Mouse (Mus musculus) kidney, adult 8-10 months (tissue): ENCODE results near the gene Gsg1.
A peak's percentile ranks its signal among the peaks of the same experiment; 100 is the strongest.

Source experiments
- DNase-seq, 2 experiments: peaks; one replicate each; pipeline ENCODE4 v3.0.0; 2022

Gsg1 gene

DNA sequence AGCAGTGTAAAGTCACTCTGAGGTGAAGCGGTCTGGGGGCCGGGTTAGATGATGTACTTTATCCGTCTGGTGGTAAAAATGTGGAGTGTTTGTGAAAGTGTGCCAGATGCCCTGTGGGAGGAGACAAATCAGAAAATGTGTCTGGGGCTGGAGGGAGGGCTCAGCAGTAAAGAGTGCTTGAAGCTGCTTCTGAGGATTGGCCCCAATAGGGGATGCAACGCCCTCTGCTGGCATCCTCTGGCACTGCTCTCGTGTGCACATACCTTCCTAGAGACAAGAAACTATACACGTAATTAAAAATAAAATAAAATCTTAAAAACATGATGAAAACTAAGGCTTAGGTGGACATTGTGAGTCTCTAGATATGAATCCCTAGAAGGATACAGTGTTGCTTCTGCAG, 6.3 kb upstream of the Gsg1 start:
- no peak for DNase-seq

DNA sequence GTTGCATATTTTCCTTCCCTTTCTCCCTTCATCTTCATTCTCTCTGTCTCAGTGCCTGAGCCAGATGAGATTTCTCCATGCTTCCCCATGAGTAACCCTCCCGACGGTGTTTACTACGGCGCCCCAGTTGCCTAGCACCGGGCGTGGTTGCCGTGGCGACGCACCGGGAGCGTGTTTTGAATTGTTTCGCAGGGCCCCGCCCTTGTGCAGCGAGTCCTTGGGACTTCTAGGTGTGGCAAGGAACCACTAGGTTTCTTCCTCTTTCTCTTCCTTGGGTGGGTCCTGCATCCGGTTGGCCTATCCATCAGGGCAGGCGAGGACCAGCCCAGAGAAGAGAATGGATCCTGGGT, 1.4 kb downstream of the Gsg1 start:
- peak; percentile 75 to 77 for DNase-seq

DNA sequence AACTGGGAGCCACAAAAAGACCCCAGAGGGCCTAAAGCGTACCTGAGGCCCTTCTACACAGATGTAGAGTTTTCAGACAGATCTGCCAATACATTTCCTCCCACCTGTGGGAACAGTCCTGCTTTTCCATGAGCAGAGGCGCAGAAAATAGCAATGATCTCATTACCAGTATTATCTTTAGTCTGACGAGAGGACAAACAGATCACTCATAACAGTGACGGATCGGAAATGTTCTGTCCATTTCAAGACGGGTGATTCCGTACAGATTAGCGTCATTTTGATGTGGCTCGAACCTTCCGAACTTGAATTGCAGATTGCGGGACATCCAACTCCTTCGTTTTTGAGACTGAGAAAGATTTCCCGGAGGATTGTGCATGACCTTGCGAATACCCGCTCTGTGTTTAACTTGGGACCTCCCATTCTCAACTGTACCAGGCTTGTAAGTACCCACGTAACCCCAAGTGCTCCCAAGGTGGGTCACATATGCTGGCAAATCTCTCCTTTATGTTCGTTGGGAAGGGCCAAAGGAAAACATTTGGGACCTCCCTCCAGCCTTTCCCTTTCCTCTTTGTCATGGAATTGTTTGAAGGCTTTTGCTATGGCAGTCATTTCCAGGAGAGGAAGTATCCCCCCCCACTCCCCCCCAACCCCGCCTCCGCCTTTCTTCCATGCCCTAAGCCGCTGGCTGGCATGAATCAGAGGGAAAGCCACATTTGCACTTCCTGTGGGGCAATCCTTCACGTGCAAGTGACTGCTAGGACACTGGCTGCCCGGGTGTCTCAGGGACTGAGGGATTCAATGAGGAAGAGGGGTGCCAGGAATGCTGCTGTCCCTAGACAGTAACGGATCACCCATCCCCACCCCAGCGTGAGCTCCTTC, 2.1 kb downstream of the Gsg1 start:
- peak in 1 of 2 experiments; percentile 13 for DNase-seq

DNA sequence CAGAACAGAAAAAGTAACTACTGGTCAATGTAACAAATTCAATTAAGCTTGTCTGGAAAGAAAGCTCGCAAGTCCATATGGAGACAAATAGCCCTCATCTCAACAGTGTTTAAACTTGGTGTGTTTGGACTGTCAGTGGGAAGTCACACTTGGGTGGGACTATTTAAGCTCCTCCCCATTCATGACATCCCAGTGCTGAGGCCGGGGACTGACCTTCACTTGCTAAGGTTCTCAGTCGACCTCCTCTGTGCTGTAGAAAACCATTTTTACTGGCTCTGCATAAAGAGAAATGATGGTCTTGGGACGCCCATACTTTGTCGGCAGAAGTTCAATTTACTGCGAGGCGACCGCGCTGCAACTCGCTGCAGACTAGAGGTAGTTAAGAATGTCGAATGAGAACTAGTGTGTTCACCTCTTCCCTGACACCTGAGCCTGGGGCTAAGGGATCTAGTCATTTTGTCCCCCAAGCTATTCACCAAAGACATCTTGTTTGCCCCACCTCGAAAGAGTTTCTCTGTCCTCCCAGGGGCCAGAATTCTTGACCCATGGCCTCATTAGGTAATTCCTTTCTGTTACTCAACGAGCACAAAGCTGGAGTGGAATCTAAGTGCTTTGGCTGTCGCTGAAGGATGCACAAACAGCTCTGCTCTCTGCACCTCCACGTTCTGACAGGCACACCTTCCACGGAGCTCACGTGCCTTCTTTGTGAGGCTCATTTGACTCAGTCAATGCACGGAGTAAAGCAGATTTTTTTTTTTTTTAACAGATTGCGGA, 3.0 kb downstream of the Gsg1 start:
- DNase-seq, result no peak

DNA sequence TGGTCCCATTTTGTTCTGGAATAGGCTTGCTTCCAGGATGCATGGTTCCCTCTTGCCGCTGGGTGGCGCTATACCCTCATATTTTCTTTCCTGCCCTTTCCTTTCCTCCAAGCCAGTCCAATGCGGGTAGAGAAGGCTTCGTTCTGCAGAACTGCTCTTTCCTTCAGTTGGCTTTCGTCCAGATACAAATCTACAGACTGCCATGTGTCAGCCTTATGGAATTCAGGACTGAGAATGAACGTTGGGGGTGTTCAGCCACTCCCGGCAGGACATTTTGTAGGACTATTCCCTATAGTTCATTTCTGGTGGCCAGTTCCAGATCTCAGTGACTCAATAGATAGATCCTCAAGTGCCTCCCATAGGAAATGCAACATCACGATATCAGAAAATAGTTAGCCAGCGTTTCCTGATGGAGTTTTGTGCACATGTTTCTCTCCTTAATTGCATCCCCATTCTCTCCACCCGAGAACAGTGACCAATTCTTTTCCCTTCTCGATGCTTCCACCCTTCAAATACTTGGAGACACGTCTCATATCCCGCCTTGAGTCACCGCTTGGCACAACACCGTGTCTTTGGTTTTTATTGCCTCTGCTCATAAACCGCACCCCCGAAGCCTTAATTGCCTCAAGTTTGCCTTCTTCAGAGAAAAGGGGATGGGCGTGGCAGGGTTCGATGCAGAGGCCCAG, 4.2 kb downstream of the Gsg1 start:
- DNase-seq, result peak; percentile 57 to 58

DNA sequence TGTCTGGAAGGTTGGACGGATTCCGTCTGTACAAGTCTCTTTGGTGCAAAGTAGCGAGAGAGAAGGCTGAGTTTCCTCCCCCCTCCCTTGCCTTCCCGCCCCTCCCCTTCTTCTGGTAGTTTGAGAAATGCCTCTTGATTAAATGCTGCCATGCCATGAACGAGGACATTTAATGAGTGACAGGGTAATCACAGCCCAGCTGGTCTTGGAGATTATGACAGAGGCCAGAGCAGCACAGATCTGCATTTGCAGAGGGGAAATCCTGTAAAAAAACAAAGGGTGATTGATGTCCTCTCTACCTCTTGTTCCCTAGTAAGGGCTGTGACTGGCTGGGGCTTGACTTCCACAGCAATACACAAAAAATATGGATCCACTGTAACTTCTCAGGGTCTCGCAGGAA, 6.3 kb downstream of the Gsg1 start:
- no peak for DNase-seq

DNA sequence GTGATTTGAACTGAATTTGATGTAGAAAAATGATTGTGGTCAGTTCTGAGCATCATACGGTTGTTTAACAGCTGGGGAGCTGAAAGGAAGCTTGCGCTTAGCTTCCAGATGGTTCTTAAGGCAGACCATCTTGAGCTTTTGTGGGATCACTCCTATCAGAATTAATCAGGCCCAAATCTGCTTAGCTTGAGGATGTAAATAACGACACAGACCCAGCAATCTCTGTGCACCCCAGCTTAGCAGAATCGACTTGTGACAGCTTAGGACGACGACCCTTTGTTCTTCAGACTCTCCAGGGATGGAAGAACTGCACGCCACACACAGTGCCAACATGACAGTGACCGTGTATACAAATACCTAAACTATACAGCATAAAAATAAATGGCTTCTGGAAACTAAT, 8.6 kb downstream of the Gsg1 start:
- no peak for DNase-seq

DNA sequence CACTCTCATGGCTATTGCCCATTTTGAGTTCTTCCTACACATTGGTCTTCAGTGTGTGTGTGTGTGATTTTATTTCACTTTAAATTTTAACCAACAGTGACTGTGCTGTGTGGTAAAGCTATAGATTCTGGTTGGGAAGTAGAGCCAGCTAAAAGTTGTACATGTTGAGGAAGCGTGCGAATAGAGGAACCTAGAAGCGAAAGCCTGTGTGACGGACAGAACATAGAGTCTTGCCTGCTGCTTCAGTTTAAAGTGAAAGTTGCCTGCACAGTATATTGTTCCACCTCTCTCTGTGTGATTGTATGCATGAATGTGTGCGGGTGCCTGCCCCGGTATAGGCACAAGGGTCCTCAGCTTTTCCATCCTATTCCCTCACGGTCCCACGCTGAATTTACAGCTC, 13.8 kb downstream of the Gsg1 start:
- DNase-seq, result no peak

DNA sequence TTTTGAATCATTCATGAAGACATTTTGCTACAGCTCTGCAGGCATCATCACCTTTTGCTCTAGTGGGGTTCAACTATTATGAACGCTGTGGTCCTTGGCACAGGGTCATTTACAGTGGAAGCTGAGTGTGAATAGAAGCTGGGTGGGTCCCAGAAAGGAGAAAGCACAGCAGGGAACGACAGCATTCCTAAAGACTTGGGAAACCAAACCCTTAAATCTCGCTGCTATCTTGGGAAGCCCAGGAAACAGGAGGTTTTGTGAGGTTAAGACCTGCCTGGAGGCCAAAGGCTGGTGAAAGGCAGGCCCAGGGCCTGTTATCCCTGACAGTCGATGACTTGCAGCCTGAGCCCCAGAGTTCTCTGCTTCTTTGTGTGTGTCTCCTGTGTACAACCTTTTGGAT, 15.9 kb downstream of the Gsg1 start:
- DNase-seq, result no peak

DNA sequence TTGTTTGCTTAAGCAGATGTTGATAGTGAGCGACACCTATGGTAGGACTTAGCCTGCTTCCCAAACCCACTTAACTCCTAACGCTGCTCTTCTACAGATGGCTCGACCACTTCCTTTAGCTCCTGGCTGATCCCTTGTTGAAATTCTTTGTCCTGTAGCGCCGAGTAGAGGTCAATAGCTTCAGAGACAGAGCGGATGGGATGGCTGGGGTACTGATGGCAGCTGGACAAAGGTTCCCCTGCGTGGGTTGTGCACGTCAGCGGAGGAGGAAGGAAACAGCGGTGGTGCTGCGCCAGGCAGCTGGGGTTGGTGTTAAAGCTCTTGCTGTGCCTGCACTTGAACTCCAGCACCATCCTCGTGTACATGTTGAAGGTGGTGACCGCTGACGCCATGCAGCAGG, 16.8 kb downstream of the Gsg1 start:
- no peak for DNase-seq

DNA sequence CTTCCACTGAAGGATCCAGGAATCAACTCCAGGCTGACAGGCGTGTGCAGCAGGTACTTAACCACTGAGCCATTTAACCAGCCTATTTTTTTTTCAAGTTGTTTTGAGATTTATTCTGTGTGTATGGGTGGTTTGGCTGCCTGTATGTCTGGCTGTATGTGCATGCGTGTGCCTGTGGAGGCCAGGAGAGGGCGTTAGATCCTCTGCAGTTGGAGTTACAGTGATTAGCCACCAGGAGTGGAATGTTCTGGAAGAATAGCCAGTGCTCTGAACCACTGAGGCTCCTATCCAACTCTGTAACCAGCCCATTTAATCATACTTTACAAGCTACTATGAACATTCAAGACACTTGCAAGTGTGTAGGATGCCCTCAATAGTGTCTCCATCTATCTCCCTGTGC, 17.6 kb downstream of the Gsg1 start:
- no peak for DNase-seq

DNA sequence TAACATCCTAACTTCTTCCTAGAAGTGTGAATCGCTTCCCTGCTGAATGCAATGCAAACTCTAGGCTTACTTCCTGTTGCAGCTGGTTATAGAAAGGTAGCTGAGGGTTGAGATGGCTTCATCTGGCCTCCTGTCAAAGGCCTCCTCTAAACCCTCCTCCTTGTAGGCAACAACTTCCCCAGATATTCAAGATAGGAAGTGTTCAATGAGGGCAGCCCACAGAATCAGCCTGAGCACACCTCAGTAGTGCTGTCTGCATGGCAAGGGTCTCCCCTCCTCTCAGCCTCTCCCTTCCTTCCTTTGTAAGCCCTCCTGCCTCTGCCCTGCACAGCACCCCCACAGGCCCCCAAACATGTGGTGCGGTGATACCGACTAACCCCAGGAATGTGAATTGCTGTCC, 18.4 kb downstream of the Gsg1 start:
- no peak for DNase-seq

DNA sequence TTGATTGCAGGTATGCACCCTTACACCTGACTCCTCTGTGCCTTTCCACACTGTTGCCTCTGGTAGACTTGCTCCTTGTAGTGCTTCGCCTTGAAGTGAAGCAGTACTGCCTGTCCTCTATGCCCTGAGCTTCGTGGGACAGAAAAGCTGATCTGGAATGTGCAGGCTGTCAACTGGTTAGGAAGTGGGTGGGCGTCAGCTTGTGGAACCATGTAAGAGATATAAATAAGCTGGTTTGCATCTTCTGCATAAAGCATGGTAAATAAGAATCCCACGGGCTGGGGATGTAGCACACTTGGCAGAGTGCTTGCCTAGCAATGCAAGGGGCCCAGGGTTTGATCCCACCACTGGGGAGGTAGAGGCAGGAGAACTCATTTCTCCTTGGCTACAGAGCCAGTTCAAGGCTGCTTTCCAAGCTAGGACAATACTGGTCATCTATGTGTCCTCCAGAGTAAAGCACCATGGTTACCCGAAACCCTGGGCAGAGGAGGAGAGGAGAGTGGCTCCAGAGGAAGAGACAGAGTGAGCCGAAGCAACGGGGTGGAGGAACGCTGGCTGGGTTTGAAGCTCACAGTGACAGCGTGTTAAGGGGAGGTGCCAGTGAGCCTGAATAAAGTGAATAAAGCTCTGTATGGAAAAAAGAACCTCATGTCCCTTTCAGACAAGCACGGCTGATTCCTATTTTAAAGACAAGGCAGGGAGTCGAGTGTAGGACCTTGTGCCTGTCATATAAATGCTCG, 21.5 kb downstream of the Gsg1 start:
- no peak for DNase-seq

DNA sequence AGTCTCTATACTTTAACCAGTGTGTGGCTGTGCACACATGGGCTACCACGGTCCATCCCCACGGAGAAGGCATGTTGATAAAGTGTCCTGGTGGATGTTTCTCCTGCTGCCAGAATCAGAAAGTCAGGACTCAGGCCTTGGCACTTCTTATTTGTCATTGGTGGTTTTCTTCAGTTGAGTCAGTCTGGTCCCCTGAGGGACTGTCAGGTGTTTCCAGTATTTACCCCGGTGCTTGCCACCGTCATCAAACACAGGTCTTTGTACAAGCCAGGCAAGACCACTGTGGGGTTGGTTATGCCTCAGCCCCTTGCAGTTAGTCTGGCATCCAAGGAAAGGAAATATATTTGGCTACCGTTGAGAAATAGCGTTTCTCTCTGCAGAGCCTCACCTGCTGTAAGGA, 23.6 kb downstream of the Gsg1 start:
- DNase-seq, result no peak

DNA sequence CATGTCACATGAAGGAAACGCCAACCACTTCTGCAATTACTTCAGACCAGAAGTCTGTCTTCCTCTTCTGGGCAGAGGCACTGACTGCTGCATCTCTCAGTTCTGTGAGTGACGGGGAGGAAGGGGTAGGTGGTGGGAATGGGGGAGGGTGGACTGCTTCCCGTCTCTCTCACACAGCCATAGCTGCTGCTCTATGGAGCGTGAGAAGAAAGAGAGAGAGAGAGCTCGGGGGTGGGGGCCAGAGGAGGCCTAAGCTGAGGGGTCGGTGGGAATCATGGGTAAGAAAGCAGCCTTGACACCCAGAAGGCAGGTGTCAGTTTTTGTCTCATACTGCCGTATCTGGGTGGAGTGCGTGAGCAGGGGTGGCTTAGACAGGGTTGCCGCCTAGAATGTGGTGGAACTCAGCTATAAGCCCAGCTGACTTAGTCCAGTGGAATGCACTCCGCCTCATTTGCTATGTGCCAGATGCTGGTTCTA, 25.6 kb downstream of the Gsg1 start:
- no peak for DNase-seq

DNA sequence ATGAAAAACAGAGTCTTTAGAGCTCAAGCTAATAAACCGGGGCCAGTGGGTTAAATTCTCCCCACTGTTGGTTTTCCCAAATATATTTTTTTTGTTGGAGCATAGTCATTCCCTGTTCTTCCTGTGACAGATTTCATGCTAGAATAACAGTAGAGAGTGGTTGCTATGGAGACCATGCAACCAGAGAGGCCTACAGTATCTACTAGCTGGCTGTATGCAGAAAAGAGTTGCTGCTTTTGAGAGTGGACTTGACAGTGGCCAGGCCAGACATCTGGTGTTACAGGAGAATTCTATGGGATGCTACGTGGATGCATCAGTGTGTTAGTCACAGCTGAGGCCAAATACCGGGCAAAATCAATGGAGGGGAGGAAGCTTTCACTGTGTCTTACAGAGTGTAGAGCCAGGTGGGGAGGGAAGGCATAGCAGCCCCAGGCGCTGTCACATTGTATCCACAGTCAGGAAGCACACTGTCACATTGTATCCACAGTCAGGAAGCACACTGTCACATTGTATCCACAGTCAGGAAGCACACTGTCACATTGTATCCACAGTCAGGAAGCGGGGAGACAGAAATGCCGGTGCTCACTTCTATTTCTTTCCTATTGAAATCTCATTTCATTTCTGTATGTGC, 30.2 kb downstream of the Gsg1 start:
- DNase-seq, result no peak

DNA sequence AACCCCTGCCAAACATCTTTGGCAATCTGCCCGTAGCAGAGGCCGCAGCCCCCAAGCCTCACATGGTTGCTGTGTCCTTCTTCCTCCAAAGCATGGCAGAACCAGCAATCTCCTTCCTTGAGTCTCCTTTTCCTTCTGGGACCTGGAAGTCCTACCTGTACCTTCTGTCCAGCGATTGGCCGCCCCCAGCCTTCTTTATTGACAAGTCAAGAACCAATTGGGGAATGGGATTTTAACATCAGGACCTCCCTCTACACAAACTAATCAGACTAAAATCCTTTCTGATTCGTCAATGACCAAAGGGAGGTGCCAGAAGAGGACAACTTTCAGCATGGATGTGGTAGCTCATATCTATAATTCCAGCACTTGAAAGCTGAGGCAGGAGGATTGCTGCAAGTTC, 34.2 kb downstream of the Gsg1 start:
- no peak for DNase-seq

DNA sequence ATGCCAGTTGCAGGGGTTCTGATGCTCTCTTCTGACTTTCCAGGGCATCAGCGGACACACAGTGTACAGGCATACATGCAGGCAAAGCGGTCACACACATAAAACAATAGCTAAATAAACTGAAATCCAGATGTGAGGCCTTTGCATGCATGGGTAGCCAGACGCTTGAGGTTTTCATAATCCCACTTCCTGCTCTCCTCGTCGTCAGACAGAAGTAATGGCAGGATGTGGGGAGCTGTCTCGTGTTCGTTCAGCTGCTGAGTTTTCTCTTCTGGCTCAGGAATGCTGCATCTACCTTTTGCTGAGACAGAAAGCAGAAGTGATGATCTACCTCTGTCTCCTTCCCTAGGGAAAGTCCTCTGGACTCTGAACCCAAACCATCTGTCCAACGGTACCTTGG, 35.8 kb downstream of the Gsg1 start:
- DNase-seq, result no peak

DNA sequence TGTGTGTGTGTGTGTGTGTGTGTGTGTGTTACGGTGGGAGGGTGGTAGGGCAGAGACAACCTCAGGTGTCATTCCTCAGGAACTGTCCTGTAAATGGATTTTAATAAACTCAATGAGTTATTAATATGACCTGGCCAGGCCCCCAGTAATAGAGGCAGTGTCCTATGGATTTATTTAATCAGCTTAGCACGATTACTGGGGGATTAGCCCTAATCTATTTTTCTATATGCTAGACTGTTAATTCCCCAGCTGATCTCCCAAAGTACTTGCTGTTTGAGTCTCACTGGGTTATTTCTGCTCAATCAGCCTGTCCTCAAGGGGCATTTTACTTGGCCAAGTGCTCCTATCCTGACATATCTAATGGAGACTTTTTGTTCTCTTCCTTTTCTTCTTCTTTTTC, 41.5 kb downstream of the Gsg1 start:
- no peak for DNase-seq

DNA sequence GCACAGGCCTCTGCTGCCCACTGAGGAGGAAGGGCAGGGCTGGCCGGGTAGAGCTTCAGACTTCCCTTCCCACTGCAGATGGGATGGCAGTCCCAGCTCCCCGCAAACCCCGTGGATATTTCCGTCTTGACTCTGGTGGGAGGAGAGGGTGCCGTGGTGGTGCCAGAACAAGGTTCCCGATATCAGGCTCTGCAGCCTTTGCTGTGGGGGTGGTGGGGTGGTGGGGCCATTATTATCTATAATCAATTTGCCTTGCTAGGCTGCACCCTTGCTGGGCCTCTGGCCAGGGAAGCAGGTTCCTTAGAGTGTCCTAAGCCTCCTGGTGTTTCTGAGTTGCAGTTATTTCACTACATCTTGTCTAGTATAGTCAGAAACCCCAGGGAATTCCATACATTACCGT, 43.0 kb downstream of the Gsg1 start:
- no peak for DNase-seq

DNA sequence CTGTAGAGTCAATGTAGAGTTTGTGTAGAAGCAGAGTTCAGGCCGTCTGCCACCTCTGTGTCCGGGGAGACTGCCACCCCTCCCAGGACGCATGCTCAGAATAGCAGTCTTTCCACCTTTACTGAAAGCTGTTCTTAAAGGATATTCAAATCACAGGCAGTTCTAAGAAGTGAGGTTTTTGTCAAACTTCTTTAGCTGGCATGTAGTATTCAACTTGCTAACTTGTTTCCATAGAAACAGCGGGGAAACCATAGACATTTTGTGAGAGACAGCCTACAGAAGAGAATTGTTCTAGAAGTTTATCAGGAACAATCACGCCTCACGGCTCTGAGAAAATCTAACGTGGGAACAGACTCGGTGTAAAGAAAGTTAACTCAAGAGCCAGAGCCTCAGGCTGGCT, 47.2 kb downstream of the Gsg1 start:
- DNase-seq, result no peak

DNA sequence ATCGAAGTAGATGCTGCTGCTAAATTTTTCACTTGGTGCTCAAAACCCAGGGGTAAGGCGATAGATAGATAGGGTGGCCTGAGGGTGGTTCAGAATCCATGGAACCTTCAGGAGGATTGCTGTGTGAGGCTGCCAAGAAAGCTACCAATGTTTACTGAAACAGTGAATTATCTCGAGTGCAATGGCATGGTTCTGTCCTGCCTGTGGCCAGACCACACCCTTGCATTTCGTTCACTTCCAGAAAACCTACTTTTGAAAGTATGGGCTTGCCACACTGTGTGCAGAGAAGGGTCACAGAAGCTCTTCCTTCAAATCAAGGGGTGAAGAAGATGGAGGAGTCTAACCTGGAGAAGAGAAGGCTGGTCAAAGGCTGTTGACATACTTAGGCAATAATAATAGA, 48.3 kb downstream of the Gsg1 start:
- DNase-seq, result no peak

DNA sequence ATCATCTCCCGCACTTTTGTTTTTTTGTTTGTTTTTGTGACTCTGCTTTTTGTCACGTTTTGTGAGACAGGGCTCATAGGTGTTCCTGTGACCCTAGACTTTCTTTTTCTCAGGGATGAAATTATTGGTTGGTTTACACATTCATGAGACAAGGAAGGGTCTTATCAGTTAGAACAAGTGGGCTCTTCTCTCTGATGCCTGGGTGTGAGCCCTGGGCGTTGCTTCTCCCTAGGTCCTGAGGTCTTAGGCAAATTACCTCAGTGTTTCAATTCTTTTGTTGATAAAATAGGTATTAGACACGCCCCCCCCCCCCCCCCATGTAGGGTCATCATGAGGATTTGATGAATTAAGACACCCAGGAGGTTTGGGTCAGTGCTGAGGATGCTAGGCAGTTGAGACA, 49.3 kb downstream of the Gsg1 start:
- DNase-seq, result no peak
